Mouse (Mus musculus): ENCODE results near the gene Rpl10a.
"Not testable (repeated sequence)": the region's sequence is repeated elsewhere in the genome, so short reads cannot be mapped to it uniquely, and the experiment has no call there.

Rpl10a gene

DNA sequence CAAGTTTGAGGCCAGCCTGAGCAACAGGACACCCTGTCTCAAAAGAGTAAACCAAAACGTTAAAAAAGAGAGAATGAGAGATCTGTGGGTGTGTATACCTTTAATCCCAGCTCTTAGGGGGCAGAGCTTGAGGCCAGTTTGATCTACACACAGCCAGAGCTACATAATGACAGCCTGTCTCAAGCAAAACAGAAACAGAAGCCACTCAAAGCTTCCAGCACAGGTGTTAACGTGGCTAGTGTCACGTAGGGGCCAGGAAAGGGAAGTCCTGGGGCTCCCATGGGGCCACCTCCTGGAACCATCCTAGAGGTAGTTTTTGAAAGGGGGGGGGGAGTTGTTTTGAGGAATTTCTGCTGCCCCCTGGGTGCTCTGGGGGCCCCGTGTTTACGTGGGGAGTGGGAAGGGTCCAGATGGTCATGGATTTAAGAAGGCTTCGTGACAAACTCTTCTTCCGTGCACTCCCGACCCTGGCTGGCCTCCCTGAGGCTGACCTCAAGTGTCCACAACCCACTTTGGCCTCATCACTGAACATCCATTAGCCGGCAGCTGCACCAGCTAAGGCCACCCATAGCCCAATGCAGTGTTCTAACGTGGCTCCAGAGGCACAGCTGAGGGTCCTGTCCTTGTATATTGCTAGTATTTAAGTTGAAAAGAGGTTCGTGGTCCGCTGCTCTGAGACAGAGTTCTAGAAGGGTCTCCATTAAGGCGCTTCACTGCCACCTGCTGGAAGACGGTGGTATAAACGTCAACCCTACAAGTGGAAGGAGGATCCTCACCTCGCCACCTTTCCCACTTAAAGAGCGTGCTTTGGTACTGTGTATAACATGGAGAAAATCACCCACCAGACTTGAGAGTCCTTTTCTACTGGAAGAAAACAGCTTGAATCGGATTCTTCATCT lies 19.7 kb upstream of the Rpl10a start:
- peak; percentile 83 for DNase-seq (ENCODE audit: low read depth, low spot score)

DNA sequence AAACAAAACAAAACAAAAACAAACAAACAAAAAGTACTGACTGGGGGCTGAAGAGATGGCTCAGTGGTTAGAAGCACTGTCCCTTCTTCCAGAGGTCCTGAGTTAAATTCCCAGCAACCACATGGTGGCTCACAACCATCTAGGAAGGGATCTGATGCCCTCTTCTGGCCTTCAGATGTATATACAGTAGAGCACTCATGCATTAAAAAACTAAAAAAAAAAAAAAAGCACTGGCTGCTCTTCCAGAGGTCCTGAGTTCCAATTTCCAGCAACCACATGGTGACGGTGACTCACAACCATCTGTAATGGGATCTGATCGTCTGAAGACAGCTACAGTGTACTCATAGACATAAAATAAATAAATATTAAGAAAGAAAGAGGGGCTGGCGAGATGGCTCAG lies 17.4 kb upstream of the Rpl10a start:
- DNase-seq (ENCODE audit: low read depth, low spot score), result no peak

DNA sequence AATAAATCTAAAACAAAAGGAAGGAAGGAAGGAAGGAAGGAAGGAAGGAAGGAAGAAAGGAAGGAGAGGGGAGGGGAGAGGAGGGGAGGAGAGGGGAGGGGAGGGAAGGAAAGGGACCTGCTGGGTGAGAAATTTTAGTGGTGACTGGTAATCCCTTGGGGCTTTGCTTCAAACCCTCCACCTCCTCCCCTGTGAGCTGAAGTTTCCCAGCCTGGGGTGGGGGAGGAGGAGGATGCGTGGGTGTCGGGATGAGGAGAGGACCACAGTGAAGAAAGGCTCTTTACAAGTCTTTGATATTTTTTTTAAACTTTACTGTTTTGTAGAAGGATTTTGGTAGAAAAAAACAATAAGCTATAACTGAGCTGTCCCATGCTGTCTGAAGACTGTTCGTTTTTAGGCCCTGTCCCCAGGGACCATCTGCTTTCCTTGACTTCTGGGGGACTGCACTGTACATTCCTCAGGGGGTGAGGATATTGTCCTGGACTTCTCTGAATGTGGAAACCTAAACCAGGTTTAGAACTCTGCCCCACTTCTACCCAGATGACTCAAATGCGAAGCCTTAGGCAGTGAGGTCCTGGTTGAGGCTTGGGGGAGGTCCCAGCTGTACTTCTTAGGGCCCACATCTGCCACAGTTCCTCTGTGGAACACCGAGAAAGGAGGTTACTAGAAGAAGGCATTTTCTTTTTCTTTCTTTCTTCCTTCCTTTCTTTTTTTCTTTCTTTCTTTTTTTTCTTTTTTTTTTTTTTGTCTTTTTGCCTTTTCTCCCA lies 16.7 kb upstream of the Rpl10a start:
- no peak for DNase-seq (ENCODE audit: low read depth, low spot score)

DNA sequence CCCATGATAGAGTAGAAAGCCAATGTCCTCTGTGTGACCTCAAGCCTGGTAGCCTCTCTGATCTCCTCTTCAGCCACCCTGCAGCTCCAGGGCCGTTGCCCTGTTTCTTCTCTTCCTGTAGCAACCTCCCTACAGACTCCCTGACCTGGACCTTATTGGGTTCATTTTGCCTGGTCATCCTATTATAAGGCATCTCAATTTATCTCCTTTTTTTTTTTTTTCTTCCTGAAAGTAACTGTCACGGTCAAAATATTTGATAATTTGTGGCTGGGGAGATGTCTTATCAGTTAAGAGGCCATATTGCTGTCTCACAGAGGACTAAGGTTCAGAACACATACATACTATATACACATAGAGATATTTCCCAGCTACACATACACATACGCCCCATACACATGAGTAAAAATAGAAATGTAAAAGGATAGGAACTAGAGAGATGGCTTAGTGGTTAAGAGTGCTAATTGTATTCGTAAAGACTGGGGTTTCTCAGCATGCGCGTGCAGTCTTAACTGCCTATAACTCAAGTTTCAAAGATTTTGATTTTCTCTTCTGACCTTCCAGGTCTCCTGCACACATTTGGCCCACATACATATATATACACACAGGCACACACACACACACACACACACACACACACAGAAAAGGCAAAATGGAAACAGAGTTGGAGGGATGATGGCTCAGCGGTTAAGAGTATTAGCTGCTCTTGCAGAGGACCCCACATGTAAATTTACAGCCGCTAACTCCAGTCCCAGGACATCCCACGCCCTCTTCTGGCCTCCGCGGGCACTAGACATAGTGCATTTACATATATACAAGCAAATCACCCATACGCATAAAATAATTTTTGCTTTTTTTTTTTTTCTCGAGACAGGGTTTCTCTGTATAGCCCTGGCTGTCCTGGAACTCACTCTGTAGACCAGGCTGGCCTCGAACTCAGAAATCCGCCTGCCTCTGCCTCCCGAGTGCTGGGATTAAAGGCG lies 15.7 kb upstream of the Rpl10a start:
- DNase-seq (ENCODE audit: low read depth, low spot score), result no peak

DNA sequence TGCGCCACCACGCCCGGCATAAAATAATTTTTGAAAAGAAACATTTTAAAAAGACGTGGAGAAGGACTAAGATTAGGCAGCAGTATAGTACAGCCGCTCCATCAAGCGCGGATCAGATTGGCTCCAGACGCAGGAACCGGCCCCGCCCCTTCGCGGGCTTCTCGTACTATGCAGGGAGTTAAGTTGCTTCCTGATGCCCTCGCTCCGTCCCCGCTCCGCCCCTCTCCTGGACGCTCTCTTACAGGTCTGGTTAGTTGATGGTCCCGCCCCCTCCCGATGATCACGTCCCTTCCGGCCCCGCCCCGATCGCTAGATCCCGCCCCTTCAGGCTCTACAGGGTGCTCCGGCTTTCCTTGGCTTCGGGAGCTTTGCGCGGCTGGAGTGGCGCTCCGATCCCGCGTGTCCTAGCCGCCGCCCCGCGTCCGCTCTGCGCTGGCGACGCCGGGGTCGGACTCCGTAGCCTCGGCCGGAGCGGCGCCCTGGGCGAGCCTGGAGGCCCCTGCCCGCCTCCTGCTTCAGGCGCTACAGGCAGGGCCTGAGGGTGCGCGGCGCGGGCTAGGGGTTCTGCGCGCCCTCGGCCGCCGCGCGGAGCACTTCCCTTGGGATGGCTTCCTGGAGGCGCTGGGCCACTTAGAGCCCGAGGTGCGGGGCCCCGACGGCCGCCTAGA lies 14.9 kb upstream of the Rpl10a start, which contains the start of gene Fance:
TSS of gene Fance (plus strand) at position 308 of the 668 bp plus-strand sequence.
- peak; percentile 99 for DNase-seq (ENCODE audit: low read depth, low spot score)

DNA sequence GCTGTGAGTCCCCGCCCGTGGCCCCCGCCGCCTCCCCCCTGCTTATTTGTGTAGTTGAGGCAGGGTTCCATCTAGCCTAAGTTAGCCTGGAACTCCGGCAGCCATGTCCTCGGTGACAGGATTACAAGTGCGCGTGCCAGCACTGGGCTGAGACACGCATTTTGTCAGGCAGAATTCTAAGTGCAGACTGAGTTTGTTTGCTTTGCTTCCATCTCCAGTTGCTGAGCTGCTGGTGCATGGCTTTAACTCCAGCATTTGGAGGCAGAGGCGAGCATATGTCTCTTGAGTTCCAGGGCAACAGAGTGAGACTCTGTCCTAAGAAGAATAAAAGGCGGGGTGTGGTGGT lies 14.4 kb upstream of the Rpl10a start:
- no peak for DNase-seq (ENCODE audit: low read depth, low spot score)

DNA sequence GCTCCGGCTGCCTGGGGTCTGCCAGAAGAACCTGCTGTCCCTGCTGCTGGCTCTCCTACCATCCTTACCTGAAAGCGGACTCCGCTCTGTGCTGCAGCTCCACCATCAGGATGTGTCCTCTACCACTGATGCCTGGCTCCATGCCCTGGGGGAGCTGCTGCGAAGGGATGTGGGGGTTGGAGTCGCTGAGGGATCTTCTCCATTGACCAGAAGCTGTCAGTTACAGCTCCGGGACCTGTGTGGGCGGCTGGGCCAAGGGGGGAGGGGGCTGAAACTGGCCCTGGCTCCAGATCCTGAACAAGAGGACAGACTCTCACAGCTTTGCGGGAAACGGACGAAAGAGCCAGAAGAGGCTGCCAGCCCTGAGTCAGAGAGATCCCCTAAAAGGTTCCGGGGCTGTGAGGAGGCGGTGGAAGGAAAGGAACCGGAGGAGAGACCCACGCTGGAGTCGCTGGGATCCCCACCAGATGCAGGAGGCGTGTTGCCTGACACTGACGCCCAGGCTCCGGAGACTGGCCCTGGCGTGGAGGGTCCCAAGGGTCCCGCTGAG lies 12.6 kb upstream of the Rpl10a start:
- no peak for DNase-seq (ENCODE audit: low read depth, low spot score)

DNA sequence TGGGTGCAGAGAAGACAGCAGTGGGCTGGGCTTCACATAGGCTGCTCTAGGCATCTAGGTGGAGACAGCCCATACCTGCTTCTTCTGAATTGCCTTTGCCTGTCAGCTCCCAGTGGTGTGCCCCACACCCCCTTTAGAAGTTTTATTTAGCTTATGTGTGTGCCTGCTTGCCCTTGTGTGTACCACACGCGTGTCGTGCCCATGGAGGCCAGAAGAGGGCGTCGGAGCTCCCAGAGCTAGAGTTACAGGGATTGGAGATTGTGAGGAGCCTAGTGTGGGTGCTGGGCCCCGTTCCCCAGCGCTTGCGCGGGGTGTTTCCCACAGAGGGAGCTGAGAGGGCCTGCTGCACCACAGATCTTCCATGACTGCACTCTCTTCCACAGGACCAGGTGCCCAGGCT lies 11.8 kb upstream of the Rpl10a start:
- DNase-seq (ENCODE audit: low read depth, low spot score), result no peak

DNA sequence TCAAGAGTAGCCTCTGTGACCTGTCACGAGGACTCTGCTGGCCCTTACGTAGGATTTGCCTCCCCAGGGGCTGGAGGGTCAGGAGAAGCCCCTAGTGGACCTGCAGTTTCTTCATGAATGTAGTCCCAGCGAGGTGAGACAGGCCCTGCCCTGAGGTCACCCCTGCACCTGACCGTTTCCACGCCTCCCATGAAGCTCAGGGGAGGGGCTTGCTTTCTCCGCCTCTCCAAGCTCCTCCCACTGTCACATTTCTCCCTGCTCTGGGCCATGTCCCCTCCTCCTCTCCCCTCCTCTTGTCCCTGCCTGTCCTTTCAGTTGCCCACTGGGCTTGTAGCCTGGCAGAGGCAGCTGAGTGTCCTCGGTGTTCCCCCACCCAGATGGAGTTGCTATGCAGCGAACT lies 11.2 kb upstream of the Rpl10a start:
- DNase-seq (ENCODE audit: low read depth, low spot score), result no peak

DNA sequence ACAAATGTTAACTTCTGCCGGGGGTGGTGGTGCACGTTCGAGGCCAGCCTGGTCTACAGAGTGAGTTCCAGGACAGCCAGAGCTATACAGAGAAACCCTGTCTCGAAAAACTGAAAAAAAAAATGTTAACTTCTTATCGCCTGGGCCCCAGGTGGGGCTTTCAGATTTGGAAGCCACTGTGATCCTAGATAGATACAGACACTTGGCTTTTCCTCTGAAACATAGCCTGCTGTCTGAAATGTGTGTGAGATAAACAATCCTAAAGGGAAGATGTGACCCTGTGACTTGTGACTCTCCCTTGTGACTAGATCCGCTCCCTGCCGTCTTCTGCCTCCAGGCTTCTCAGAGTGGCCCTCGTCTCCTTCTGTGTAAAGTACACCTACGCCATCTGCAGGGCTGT lies 10.5 kb upstream of the Rpl10a start:
- DNase-seq (ENCODE audit: low read depth, low spot score), result no peak

DNA sequence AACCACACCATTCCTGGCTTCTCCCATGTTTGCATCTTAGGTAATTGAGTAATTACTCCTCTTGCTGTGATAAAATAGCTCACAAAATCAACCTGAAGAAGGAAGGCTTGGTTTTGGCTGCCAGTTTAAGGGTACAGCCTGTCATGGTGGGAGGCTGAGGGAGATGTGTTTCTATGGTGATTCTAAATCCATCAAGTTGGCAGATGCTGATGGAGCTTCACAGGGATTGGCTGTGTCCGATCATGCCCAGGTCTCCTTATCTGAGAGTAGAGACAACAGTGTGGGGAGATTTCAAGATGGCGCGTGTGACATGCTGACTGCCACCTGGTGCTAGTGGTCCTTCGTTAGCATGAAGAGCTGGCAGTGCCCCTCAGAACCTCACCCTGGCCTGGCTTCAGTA lies 6.6 kb upstream of the Rpl10a start:
- no peak for DNase-seq (ENCODE audit: low read depth, low spot score)

DNA sequence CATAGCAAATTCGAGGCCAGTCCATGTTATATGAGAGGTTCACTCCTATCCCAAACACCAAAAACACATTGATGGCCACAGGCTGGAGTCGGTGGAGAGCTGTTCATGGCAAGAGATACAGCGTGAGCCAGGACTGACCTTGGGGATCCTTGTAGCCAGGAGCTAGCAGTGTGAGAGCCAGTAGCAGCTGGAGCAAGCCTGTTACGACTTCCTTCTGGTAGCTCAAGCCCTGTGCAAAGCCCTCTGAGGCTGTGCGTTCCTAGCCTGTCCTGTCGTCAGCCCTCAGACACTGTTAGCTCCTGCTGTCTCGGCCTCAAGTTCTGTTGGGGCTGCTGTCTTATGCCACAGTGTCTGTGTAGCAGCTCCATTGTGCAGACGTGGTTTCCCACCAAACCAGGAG lies 4.5 kb upstream of the Rpl10a start:
- DNase-seq (ENCODE audit: low read depth, low spot score), result no peak

DNA sequence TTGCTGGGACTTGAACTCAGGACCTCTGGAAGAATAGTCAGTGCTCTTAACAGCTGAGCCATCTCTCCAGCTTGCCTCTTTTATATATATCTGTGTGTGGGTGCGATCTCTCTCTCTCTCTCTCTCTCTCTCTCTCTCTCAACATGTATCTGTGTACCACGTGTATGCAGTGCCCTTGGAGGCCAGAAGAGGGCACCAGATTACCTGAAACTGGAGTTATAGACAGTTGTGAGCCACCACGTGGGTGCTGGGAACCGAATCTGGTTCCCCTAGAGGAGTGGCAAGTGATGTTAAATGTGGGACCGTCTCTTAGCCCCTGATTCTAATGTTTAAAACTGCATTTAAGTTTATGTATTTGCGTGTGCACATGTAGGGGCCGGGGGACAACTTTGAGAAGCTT lies 3.9 kb upstream of the Rpl10a start:
- DNase-seq (ENCODE audit: low read depth, low spot score), result not testable (repeated sequence)

DNA sequence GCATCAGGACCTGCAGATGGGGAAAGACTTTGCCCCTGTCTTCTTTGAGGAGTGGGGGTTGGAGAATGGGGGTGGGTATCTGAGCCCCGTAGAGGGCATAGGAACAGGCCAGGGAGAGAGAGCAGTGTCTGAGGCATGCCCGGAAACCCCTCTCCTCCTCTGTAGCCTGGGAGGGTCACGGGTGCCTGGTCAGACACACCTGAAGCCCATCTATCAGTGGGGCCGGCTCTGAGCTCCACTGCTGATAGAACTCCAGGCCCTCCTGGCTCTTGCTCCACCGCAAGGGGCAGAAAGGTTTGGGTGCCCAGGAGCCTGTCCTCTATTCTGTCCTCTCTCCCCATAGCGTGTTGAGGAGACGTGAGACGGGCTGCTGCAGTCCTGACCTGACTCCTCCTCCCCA lies 2.5 kb upstream of the Rpl10a start:
- no peak for DNase-seq (ENCODE audit: low read depth, low spot score)

DNA sequence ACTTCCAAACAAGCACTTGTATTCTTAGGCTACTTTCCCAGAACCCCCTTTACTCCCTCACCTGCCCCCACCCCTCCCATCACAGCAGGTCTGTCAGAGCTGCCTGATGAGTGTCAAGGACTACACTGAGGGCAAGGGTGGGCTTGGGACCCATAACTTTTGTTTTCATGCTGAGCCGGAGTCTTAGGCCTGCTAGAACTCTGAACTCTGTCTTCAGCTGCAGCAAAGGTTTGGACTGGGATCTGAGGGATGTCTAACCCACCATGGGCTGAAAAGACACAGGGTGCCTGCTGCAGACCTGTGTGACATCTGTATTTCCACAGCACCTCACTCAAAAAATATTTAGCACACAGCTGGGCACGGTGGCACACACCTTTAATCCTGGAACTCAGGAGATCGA lies 1.3 kb upstream of the Rpl10a start:
- DNase-seq (ENCODE audit: low read depth, low spot score), result no peak

DNA sequence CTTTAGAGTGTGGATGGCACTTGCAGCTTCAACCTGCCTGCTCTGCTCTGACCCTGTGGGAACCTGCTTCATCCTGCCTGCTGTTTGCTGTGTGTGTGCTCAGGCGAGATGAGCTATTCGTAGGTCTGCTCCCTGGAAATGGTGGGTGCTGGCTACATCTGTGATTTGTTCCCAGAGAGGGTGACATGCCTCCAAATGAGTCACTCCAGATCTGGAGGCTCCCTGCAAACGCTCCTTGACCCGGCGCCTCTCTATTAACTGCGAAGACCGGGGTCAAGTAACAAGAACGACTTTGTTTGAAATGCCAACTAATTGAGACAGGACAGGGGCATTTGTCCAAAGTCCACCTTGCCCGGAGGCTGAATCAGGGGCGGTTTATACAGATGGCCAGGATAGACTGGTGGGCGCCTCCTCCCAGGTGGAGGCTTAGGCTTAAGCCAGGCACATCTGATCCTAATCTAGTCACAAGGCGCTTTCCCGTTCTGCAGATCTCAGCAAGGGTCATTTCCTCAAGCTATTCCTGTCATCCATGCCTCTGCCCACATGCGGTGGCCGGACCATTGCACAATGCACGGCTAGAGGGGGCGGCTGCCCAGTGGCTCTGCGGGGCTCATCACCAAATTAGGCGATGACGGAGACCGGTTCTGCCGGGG lies 472 bp upstream of the Rpl10a start:
- DNase-seq (ENCODE audit: low read depth, low spot score), result peak; percentile 79

DNA sequence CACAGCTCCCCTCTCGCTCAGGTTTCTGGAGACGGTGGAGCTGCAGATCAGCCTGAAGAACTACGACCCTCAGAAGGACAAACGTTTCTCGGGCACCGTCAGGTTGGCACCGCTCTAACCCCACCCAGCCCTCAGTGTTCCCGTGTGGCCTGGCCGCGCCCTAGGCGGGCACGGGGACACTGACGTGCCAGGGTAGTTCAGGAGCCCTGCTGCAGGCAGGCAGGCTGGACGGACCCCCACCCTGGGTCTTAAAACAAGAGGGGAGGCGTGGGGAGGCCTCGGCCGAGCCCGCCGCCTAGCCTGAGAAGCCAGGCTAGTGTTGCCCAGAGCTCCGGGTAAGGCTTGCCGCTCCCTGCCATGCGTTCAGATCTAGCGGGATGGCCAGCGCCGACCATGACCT lies 675 bp downstream of the Rpl10a start:
- DNase-seq (ENCODE audit: low read depth, low spot score), result no peak

DNA sequence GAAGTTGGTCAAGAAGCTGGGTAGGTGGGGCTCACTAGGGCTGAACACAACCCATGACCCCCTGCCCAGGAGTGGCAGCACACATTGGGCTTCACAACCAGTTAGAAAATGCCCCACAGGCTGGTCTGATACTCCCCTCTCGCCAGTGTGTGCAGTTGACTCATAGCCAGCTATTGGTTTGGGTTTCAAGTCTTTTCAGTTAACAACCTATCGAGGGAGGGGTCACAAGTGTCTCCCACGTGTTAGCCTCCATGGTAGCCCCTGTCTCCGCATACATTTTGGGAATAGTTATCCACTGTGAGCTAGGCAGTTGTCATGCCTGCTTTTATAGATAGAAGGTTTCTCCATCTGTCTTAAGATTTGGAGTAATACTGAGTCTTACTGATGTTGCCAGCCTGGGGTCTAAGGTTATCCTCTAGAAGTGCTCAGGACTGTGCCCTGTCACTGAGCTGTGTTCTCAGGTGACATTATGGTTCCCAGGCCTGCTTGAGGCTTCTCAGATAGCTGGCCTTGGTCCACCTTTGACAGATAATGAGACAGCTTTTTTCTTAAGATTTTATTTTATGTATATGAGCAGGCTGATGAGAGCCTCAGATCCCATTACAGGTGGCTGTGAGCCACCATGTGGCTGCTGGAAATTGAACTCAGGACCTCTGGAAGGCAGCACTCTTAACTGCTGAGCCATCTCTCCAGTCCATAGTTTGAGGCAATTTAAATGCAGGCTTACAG lies 1.4 kb downstream of the Rpl10a start:
- DNase-seq (ENCODE audit: low read depth, low spot score), result no peak

DNA sequence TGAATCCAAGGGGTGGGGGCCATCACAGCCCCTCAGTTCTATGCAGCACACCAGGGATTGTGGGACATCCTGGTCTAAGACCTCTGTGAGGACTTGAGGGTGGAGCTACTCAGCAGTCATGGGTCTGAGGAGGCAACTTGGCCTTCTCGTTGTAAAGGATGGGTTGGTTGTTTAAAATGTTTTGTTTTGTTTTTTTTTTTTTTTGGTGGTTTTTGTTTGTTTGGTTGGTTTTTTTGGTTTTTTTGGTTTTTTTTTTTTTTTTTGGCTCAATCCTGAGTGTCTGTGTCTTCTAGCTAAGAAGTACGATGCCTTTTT lies 1.9 kb downstream of the Rpl10a start:
- no peak for DNase-seq (ENCODE audit: low read depth, low spot score)

DNA sequence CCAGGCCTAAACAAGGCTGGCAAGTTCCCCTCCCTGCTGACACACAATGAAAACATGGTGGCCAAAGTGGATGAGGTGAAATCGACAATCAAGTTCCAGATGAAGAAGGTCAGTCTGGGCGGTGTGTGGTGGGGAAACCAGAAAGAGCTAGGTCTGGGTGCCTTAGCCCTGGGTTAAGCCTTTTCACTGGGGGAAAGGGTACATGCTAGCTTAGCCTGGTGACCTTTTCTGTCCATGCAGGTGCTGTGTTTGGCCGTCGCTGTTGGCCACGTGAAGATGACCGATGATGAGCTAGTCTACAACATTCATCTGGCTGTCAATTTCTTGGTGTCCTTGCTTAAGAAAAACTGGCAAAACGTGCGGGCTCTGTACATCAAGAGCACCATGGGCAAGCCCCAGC lies 2.3 kb downstream of the Rpl10a start:
- not testable (repeated sequence) for DNase-seq (ENCODE audit: low read depth, low spot score)

Measured in retina, postnatal 7 days (tissue).